Mouse (Mus musculus) embryonic fibroblast, embryonic 13.5 days (primary cell): Measurements from ENCODE around the gene Phldb3. TPM values are rescaled to one million over a fixed set of nuclear protein-coding genes. Genes with fewer than 3 reads are reported as not detected.
"Not testable (repeated sequence)": the region's sequence is repeated elsewhere in the genome, so short reads cannot be mapped to it uniquely, and the experiment has no call there.

Experiments used
- H3K27ac ChIP-seq: 2 replicates; pipeline ENCODE4 v1.5.1; 2012; ENCODE audit warnings: low read length, control low read depth, inconsistent platforms; ENCODE audit not compliant: insufficient read depth
- H3K4me1 ChIP-seq: 2 replicates; pipeline ENCODE4 v1.6.1; 2011; ENCODE audit warnings: low read length; ENCODE audit not compliant: control insufficient read depth, insufficient read depth
- H3K4me3 ChIP-seq: 2 replicates; pipeline ENCODE4 v1.5.1; 2011; ENCODE audit warnings: mild to moderate bottlenecking, control low read depth, low read length; ENCODE audit not compliant: insufficient read depth
- CTCF ChIP-seq: IDR thresholded peaks from 2 replicates; pipeline ENCODE4 v1.5.1; 2011; ENCODE audit warnings: mild to moderate bottlenecking, control low read depth, low read length, moderate library complexity, borderline replicate concordance; ENCODE audit not compliant: insufficient read depth
- POLR2A ChIP-seq: IDR thresholded peaks from 2 replicates; pipeline ENCODE4 v1.6.1; 2011; ENCODE audit warnings: low read depth, mild to moderate bottlenecking, control low read depth, low read length, moderate library complexity
- polyA plus RNA-seq: library from polyadenylated mRNA; stranded (reverse); fragments of >200 nt; gene quantifications from 2 replicates; pipeline ENCODE4 v1.2.4, GENCODE M21; 2011; ENCODE audit warnings: low read depth; ENCODE audit not compliant: missing spikeins, insufficient read length

Gene Phldb3
- polyA plus RNA-seq, 1 experiment = 0.76 TPM

GRCm38 (mm10) chr7:24610879-24611494 lies 424 bp downstream of the Phldb3 start:
- Histone ChIP-seq H3K4me1 (no peaks in the 10 kb centered on the region), H3K4me3 (peak overlapping the region; percentile 48), H3K27ac (no peak overlapping the region)
- no peak for TF ChIP-seq CTCF
- no peak for TF ChIP-seq POLR2A

- H3K4me1 ChIP-seq = no peaks in the 10 kb centered on the region
- TF ChIP-seq POLR2A = no peak
- TF ChIP-seq CTCF = no peak
- H3K4me3 ChIP-seq = peak overlapping the region; percentile 48
- no peak overlapping the region for H3K27ac ChIP-seq
Observed at GRCm38 (mm10) chr7:24611709-24612108, 1.1 kb downstream of the Phldb3 start.

- Histone ChIP-seq H3K4me3 (no peak overlapping the region), H3K4me1 (no peaks in the 10 kb centered on the region), H3K27ac (no peak overlapping the region)
- TF ChIP-seq POLR2A = no peak
- TF ChIP-seq CTCF = no peak
Observed at GRCm38 (mm10) chr7:24612308-24612910, 1.8 kb downstream of the Phldb3 start.

DNA sequence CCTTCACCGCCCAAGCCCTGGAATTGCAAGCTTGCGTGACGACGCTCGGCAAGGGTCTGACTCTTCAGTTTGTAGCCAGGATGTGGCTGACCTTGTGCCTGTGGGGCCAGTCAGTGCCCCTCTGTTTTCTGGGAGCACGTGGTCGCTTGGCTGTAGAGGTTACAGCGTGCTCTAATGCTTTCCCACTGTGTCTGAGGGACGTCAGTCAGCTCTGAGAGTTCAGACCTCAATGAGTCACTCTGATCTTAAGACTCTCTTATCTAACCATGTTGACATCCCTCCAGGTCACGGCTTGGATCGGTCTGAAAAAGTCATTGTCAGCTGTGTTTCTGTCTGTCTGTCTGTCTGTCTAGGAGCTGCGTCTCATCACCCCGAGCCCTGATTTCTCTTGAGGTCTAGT lies 4.3 kb downstream of the Phldb3 start:
- no peak overlapping the region for H3K4me3 ChIP-seq
- H3K27ac ChIP-seq = no peak overlapping the region
- TF ChIP-seq POLR2A = no peak
- no peak for TF ChIP-seq CTCF
- H3K4me1 ChIP-seq = no peaks in the 10 kb centered on the region

DNA sequence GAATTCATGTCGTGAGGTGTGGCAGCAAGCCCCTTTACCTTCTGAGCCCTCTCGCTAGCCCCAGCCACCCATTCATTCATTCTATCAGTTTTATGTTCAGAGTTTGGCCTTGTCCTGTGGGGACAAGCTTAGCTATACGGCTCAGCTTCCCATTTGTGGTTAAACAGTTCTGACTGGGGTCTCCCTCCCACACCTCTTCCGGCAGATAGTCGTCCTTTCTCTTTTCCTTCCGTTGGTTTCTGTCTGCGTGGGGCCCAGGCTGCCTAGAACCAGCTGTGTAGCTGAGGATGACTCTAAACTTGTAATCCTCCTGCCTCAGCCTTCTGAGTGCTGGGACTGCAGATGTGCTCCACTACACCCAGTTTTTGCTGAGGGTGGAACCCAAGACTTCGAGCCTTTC lies 7.2 kb downstream of the Phldb3 start:
- no peak overlapping the region for H3K27ac ChIP-seq
- TF ChIP-seq CTCF (no peak), POLR2A (no peak)
- no peaks in the 10 kb centered on the region for H3K4me1 ChIP-seq
- H3K4me3 ChIP-seq = no peak overlapping the region

DNA sequence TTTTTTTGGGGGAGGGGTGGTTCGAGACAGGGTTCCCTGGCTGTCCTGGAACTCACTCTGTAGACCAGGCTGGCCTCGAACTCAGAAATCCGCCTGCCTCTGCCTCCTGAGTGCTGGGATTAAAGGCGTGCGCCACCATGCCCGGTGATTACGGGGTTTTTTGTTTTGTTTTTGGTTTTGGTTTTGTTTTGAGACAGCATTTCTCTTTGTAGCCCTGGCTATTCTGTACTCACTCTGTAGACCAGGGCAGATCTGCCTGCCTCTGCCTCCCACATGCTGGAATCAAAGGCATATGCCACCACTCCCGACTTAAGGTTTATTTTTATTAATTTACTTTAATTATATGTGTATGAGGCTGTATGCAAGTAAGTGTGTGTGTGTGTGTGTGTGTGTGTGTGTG lies 7.8 kb downstream of the Phldb3 start:
- not testable (repeated sequence) for H3K4me3 ChIP-seq, H3K4me1 ChIP-seq, H3K27ac ChIP-seq

DNA sequence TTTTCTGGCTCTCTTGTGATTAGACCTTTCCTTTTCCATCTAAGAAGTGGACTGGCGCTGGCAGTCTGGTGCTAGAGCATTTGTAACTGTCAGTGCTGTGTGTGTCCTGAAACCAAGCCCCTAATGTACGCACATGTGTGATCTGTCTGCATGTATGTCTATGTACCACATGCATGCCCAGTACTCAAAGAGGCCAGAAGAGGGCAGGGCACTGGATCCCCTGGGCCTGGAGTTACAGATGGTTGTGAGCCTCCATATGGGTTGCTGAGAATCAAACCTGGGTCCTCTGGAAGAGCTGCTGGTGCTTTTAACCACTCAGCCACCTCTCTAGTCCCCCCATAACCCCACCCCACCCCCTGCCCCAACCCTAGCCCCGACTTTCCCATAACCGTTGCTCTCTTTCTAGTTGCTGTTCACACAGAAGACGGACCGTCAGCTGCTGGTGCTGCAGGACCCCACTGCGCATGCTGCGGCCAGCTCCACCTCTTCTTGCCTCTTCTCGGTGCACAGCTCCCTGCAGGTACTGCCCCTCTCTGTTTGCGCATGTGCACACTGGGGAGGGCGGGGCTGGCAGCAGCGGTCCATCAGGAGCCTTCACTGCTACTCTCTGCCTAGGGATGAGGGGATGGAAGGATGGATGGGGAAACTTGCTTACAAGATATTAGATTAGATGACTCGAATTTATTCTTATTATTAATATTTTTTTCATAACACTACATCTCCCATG lies 9.3 kb downstream of the Phldb3 start:
- TF ChIP-seq CTCF (no peak), POLR2A (no peak)
- no peaks in the 10 kb centered on the region for H3K4me1 ChIP-seq
- H3K27ac ChIP-seq = no peak overlapping the region
- no peak overlapping the region for H3K4me3 ChIP-seq

GRCm38 (mm10) chr7:24621193-24621592 lies 10.6 kb downstream of the Phldb3 start:
- H3K4me1 ChIP-seq = no peaks in the 10 kb centered on the region
- no peak for TF ChIP-seq POLR2A
- no peak for TF ChIP-seq CTCF
- H3K4me3 ChIP-seq = no peak overlapping the region
- H3K27ac ChIP-seq = no peak overlapping the region

DNA sequence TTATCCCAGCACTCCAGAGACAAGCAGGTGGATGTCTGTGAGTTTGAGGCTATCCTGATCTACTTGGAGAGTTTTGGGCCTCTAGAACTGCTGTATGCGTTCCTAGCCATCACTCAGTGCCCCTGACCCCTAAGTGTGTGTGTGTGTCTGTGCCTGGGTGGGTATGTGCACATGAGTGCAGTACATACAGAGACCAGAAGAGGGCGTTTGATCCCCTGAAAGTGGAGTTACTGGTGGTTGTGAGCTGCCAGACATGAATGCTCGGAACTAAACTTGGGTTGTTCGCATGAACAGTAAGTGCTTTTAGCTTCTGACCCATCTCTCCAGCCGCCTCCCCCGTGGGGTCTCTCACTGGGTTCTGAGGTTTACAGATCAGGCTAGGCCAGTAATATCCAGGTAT lies 12.4 kb downstream of the Phldb3 start:
- TF ChIP-seq CTCF (no peak), POLR2A (no peak)
- Histone ChIP-seq H3K4me3 (no peak overlapping the region), H3K4me1 (no peaks in the 10 kb centered on the region)

More for the DNA sequence above, 12.4 kb downstream of the Phldb3 start:
- no peak overlapping the region for H3K27ac ChIP-seq
